Mouse (Mus musculus) thymus, adult 18-20 months (tissue): ENCODE measurements around the gene Lyrm7.
"Not testable (repeated sequence)": the region's sequence is repeated elsewhere in the genome, so short reads cannot be mapped to it uniquely, and the experiment has no call there.

Experiments
- DNase-seq, 2 experiments: peaks; one replicate each; pipeline ENCODE4 v3.0.0; 2022; ENCODE audit warnings: mixed read lengths in 2 of 2

The Lyrm7 gene

DNA sequence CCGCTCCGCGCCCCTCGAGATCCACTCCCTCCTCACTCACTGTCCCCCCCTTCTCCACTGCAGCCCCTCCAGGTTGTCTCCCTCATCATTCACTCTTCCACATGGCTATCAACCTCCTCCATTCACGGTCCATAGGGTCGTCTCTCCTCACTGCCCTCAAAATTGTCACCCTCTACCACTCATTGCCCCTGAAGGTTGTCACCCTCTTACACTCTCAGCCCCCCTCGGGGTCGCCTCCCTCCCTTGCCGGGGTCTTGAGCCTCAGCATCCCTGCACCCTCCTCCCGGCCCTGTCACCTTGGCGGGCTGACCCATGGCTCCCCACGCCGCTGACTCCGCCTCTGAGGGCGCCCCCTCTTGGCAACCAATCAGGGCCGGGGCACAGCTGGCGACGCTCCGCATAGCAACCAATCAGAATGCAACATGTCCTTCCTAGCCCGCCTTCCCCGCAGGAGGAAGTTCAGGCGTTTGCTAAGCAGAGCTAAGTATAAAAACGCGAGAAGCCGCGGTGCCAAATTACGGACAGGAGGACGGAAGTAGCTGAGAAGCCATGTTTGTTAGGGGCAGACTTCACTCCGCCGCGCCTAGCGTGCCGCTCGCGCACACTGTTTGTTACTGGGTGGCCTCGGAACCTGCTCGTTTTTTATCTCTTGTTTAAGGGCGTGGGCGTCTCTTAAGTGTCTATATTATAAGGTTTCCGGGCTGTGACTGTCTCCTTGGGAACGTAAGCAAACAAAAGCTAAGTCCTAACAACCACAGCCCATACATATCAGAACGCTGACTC is at the start of gene Lyrm7:
Lyrm7 (minus strand) TSS at position 661 of the 783 bp plus-strand sequence.
- DNase-seq, result peak; percentile 95 to 97

DNA sequence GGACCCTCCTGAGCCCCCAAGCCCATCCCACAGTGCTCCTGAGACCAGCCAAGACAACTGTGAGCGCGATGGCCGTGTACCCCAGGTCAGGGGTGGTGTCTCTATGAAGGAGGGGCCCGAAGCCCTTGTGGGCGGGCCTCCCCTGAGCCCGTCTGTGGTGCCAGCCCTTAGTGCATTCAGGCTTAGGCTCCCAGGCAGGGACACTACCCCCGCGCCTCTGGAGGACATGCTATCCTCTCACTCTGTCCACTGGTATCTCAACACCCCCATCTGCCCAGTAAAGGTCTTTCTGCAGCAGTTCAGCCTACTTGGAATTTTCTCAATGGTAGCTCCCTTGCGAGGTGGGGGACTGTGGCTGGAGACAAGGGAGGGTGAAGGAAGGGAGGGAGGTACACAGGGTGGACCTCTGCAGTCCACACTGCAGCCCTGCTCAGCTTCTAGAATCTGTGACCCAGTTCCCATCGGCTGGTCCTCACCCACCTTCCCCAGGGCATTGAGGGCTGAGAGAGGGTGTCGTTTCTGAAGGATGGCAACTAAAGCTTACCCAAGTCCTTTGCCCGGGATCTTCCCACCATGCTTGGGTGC is 49.5 kb upstream of the Lyrm7 start:
- no peak for DNase-seq

DNA sequence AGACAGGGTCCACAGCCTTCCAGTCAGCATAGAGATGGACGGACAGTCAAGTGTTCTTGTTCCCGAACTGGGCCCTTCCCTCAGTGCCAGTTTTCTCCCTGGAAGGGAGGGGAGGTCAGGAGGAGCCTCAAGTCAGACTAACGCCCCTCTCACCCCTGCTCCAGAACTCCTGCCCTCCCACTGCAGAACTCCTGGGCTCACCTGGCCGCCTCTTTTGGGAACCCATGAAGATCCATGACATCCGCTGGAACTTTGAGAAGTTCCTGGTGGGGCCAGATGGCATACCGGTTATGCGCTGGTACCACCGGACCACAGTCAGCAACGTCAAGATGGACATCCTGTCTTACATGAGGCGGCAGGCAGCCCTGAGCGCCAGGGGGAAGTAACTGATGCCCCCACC is 48.6 kb upstream of the Lyrm7 start:
- no peak for DNase-seq

GRCm38 (mm10) chr11:54907259-54907658 is 46.5 kb upstream of the Lyrm7 start:
- DNase-seq, result no peak

- DNase-seq, result no peak
Observed at GRCm38 (mm10) chr11:54906466-54906865, 45.8 kb upstream of the Lyrm7 start.

- no peak for DNase-seq
Observed at GRCm38 (mm10) chr11:54905931-54906330, 45.2 kb upstream of the Lyrm7 start.

DNA sequence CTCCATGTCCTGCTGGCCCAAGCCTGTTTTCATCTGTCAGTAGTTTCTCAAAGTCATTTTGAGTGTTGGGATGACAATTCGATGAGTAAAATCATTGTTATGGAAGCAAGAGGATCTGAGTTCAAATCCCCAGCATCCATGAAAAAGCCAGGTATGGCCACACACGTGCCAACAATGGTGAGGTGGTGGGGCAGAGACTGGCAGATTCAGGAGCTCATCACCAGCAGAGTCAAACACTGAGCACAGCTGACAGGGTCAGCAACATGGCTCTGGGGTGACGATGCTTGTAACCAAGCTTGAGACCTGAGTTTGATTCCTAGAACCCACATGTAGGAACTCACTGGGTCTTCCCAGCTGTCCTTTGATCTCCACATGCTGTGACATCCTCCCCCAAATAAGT is 44.4 kb upstream of the Lyrm7 start:
- no peak for DNase-seq

DNA sequence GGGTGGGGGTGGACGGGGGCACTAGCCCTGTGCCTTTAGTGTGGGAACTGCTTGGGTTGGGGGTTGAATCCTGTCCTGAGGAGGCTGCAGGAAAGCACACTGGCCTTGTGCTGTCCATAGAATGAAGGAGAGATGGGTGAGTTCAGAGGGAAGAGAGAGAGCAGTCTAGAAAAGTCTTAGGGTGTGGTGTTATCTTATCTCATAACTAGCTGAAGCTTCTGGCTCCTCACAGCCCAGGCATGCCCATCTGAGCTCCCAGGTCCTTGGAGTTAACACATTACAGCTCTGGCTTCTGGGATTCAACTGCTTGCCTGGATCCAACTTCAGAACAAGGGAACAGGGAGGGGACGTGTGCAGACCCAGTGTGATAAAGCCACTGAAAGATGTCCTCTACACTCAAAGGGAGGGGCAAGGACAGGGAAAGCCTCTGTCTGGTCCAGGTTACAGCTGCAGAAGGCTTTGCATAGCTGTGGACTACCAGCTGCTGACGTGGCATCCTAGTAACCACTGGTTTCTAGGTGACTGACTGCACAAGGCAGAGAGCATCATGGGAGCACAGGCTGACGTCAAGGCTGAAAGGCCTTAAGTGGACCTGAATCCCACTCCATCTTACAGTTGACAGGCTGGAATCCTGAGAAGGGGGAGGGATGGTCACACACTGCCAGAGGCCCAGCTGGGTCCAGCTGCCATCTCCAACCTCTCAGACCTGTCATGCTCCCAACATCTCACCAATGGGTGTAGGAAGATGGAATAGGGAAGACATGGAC is 43.4 kb upstream of the Lyrm7 start:
- DNase-seq, result no peak

GRCm38 (mm10) chr11:54903339-54903738 is 42.6 kb upstream of the Lyrm7 start:
- no peak for DNase-seq

DNA sequence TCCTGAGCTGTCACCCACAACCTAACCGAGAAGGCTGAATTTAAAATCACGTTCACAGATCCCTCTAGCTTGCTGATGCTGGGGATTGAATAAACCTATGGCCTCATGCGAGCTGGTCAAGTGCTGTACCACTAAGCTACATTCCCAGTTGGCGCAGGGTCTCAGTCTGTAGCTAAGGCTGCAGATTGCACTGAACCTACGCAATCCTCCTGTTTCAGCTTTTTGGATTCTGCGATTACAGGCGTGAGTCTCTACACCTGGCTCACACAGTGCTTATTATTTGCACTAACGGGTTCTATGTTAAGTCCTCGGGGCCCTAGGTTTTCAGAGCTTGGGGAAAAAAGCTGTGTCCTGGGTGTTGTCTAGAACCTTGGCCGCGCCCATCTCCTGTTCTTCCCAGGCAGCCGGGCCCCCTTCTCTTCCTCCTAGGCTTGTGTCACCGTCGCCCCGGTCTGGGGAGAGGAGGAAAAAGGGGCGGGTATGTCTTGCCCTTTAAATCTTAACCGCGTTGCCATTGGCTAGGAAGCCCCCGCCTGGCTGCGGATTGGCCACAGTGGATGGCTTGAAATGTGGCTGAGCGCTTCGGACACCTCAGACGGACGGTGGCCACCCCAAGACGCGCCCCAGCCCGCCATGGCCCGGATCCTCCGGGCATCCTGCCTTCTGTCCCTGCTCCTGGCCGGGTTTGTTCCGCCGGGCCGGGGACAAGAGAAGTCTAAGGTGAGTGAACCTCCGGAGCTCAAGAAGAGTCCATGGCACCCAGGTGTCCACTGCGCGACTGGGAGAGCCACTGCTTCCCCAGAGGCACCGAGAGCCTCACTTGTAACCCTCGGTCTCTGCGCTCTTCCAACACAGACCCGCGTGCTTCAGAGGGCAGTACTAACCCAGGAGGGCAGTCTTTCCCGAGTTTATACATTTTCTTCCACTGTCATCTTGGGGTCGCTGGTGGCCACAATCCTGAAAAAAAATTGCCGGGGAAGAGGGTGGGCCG is 41.9 kb upstream of the Lyrm7 start, which contains the start of gene Gpx3:
Gpx3 (plus strand) TSS at position 121 of the 991 bp plus-strand sequence.
- DNase-seq, result no peak

DNA sequence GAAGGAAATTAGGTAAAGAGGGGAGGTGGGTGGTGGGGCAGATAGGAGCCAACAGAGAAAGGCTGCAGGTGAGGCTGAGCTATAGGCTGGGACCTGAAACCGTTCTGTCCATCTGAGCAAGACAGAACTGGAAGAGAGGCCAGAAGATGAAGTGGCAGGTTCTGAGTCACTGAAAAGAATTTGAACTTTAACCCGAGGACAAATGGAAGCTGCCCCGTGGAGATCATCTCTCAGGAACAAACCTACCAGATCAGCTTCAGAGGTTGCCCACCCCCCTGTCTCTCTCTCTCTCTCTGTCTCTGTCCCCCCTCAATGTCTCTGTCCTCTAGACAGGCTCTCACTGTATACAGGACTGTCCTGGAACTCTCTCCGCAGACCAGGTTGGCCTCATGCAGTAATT is 38.9 kb upstream of the Lyrm7 start:
- no peak for DNase-seq

- DNase-seq, result no peak
Observed at GRCm38 (mm10) chr11:54897470-54897869, 36.8 kb upstream of the Lyrm7 start.

GRCm38 (mm10) chr11:54896646-54897045 is 35.9 kb upstream of the Lyrm7 start:
- not testable (repeated sequence) for DNase-seq

DNA sequence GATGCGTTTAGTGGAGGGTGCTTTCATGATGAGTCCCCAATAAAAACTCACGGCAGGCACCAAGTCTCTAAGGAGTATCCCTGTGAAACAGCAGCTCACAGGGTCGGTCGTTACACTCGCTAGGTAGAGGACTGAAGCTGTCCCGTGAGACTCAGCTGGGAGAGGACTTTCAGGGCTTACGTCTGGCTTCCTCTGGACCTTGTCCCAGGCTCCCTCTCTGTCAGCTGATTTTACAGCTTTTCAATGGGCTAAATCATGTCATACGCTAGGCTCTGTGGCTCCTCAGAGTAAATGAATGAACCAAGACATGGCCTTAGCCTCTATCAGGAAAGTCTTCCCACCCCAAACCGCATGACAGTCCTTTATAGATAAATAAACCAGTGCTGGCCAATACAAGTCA is 33.9 kb upstream of the Lyrm7 start:
- no peak for DNase-seq

- no peak for DNase-seq
Observed at GRCm38 (mm10) chr11:54892091-54892490, 31.4 kb upstream of the Lyrm7 start.

- DNase-seq, result no peak
Observed at GRCm38 (mm10) chr11:54891341-54891740, 30.6 kb upstream of the Lyrm7 start.

DNA sequence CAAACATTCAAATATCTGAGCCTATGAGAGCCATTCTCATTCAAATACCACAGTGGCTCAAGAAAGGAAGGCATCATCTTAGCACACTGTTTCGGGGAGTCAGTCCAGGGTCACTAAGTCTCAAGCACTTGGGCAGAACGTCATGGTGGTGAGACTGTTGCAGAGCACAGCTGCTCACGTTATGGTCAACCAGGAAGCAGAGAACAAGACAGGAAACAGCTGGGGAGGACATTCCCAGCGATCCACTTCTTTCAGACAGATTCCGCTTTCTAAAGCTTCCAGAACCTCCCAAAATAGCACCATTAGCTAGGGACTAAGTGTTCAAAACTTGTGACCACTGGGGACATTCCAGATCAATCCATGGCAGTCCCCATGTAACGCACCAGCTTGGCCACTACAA is 27.2 kb upstream of the Lyrm7 start:
- DNase-seq, result no peak

GRCm38 (mm10) chr11:54885406-54885805 is 24.7 kb upstream of the Lyrm7 start:
- no peak for DNase-seq

DNA sequence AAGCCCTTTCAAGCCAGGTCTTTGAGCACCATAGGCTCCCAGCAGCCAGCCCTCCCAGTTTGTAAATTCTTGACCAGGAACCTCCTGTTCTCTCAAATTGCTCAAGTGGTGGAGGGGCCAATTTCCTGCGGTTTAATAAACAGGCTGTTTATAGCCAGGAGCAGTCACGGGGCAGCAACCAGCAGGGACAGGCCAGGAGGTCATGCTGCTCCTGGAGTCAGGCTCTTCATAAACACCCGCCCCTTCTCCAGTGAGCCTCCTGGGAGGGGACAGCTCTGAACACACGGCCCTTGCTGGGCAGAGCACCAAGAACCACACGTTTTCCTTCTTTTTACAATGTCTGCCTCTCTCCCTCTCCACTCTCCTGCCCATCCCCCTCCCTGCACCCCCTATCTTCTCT is 24.2 kb upstream of the Lyrm7 start:
- DNase-seq, result peak in 1 of 2 experiments; percentile 21

- DNase-seq, result no peak
Observed at GRCm38 (mm10) chr11:54884197-54884828, 23.6 kb upstream of the Lyrm7 start.

GRCm38 (mm10) chr11:54882671-54883070 is 22.0 kb upstream of the Lyrm7 start:
- DNase-seq, result no peak

- no peak for DNase-seq
Observed at GRCm38 (mm10) chr11:54881051-54881474, 20.3 kb upstream of the Lyrm7 start.
